ENCODE assay signal across 30 mouse cellular contexts in the genomic region with DNA sequence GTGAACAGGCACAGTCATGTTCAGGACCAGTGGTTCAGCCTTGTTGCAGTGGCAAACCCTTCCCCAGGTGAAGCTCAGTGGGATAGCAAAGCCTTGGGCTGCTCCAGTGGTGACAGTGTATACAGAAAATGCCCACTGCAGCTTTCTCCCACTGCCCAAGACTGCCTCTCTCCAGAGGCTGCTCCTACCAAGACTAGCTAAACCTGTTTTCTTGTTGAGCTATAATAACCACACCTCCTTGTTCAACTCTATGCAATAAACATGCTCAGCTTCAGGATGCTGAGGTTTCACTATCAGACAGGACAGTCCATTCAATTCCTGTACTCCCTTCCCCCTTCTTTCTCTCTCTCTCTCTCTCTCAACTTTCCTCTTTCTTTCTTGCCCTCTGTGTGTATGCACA. TPM values are rescaled to one million over a fixed set of nuclear protein-coding genes. Genes with fewer than 3 reads are reported as not detected.
DNase-seq lines count a peak whose midpoint lies in the region; ATAC-seq and TF ChIP-seq lines count a peak whose summit lies in the region.
"Had no signal": no experiment of that assay in that cellular context is flagged by ENCODE, and none has a peak within 500 bp of the region (broad histone marks: within the 10 kb centered on the region; RNA-seq: fewer than 3 reads in every experiment).

No protein-coding gene starts in this region.

- H3K27me3 ChIP-seq in embryonic facial prominence, embryonic 14.5 days (replicated peaks; ENCODE audit: control insufficient read depth, insufficient read depth, low read length) = no peaks in the 10 kb centered on the region
- no peaks in the 10 kb centered on the region for H3K27me3 ChIP-seq in embryonic facial prominence, embryonic 10.5 days (replicated peaks; ENCODE audit: low read depth, poor library complexity, severe bottlenecking)
- no peaks in the 10 kb centered on the region for H3K27me3 ChIP-seq in kidney, embryonic 14.5 days (ENCODE audit: control insufficient read depth, insufficient read depth, low read length)
- H3K27me3 ChIP-seq in kidney, embryonic 16.5 days (ENCODE audit: insufficient read depth, low read length) = no peaks in the 10 kb centered on the region
- H3K27me3 ChIP-seq in stomach, postnatal 0 days (ENCODE audit: control insufficient read depth, insufficient read depth, low read length) = no peaks in the 10 kb centered on the region
- H3K27me3 ChIP-seq: CH12.LX; embryonic facial prominence, embryonic 12.5 days; embryonic facial prominence, embryonic 15.5 days; forebrain, embryonic 12.5 days; Patski had no signal

- 0 out of 2 replicates have a peak, but pooled peaks have one; percentile 44 for ATAC-seq in embryonic facial prominence, embryonic 14.5 days (ENCODE audit: low read depth)
- 0 out of 2 replicates have a peak, but pooled peaks have one; percentile 57 for ATAC-seq in kidney, embryonic 14.5 days (ENCODE audit: low FRiP score, low TSS enrichment)
- ATAC-seq in kidney, embryonic 16.5 days (ENCODE audit: low FRiP score, low TSS enrichment) = peak; percentile 61
- peak; percentile 60; the same call in 1 of the 2 replicates for ATAC-seq in stomach, postnatal 0 days (ENCODE audit: low FRiP score, low TSS enrichment)
- ATAC-seq: activated CD4-positive, CD25-positive, alpha-beta regulatory T cell, adult 4 months; CD4-positive, CD25-positive, alpha-beta regulatory T cell, adult 4 months; forebrain, embryonic 14.5 days; forebrain, embryonic 16.5 days; Patski had no signal

- no peak overlapping the region for H3K4me2 ChIP-seq in embryonic facial prominence, embryonic 14.5 days (ENCODE audit: low read depth, low read length)
- H3K4me2 ChIP-seq in kidney, embryonic 14.5 days (replicated peaks; ENCODE audit: low read depth, low read length) = no peak overlapping the region
- no peak overlapping the region for H3K4me2 ChIP-seq in kidney, embryonic 16.5 days (replicated peaks; ENCODE audit: low read depth, low read length)
- H3K4me2 ChIP-seq in stomach, postnatal 0 days (replicated peaks; ENCODE audit: low read depth) = no peak overlapping the region
- H3K4me2 ChIP-seq: embryonic facial prominence, embryonic 12.5 days; embryonic facial prominence, embryonic 15.5 days; forebrain, embryonic 12.5 days had no signal

- no peaks in the 10 kb centered on the region for H3K36me3 ChIP-seq in embryonic facial prominence, embryonic 14.5 days (ENCODE audit: control insufficient read depth, insufficient read depth, low read length)
- H3K36me3 ChIP-seq in embryonic facial prominence, embryonic 10.5 days (replicated peaks) = no peaks in the 10 kb centered on the region
- H3K36me3 ChIP-seq in kidney, embryonic 14.5 days (ENCODE audit: control insufficient read depth, insufficient read depth, low read length) = no peaks in the 10 kb centered on the region
- no peaks in the 10 kb centered on the region for H3K36me3 ChIP-seq in kidney, embryonic 16.5 days (ENCODE audit: insufficient read depth, low read length)
- no peaks in the 10 kb centered on the region for H3K36me3 ChIP-seq in stomach, postnatal 0 days (ENCODE audit: control insufficient read depth, insufficient read depth, low read length)
- H3K36me3 ChIP-seq: embryonic facial prominence, embryonic 12.5 days; embryonic facial prominence, embryonic 15.5 days; forebrain, embryonic 10.5 days; forebrain, embryonic 12.5 days; G1E had no signal

- no peaks in the 10 kb centered on the region for H3K4me1 ChIP-seq in embryonic facial prominence, embryonic 14.5 days (ENCODE audit: control insufficient read depth, insufficient read depth, low read length)
- H3K4me1 ChIP-seq in embryonic facial prominence, embryonic 10.5 days = no peaks in the 10 kb centered on the region
- H3K4me1 ChIP-seq in kidney, embryonic 14.5 days (ENCODE audit: control insufficient read depth, insufficient read depth, low read length) = no peaks in the 10 kb centered on the region
- H3K4me1 ChIP-seq in kidney, embryonic 16.5 days (ENCODE audit: insufficient read depth, low read length) = no peaks in the 10 kb centered on the region
- H3K4me1 ChIP-seq in stomach, postnatal 0 days (replicated peaks; ENCODE audit: control insufficient read depth, insufficient read depth) = no peaks in the 10 kb centered on the region
- H3K4me1 ChIP-seq: embryonic facial prominence, embryonic 12.5 days; embryonic facial prominence, embryonic 15.5 days; forebrain, embryonic 10.5 days; forebrain, embryonic 12.5 days had no signal

- no peak overlapping the region for H3K27ac ChIP-seq in embryonic facial prominence, embryonic 14.5 days (replicated peaks; ENCODE audit: low read depth, low read length)
- no peak overlapping the region for H3K27ac ChIP-seq in embryonic facial prominence, embryonic 10.5 days (replicated peaks)
- no peak overlapping the region for H3K27ac ChIP-seq in kidney, embryonic 14.5 days (ENCODE audit: low read depth, low read length)
- H3K27ac ChIP-seq in kidney, embryonic 16.5 days (ENCODE audit: low read length) = no peak overlapping the region
- H3K27ac ChIP-seq in stomach, postnatal 0 days (replicated peaks) = no peak overlapping the region
- H3K27ac ChIP-seq: embryonic facial prominence, embryonic 12.5 days; embryonic facial prominence, embryonic 15.5 days; forebrain, embryonic 10.5 days; forebrain, embryonic 12.5 days had no signal

- no peaks in the 10 kb centered on the region for H3K9me3 ChIP-seq in embryonic facial prominence, embryonic 14.5 days (ENCODE audit: control insufficient read depth, low read length)
- no peaks in the 10 kb centered on the region for H3K9me3 ChIP-seq in embryonic facial prominence, embryonic 10.5 days
- H3K9me3 ChIP-seq in kidney, embryonic 14.5 days (ENCODE audit: control insufficient read depth, low read length) = no peaks in the 10 kb centered on the region
- no peaks in the 10 kb centered on the region for H3K9me3 ChIP-seq in kidney, embryonic 16.5 days (ENCODE audit: low read length)
- no peaks in the 10 kb centered on the region for H3K9me3 ChIP-seq in stomach, postnatal 0 days (ENCODE audit: control insufficient read depth, low read length)
- H3K9me3 ChIP-seq: embryonic facial prominence, embryonic 12.5 days; embryonic facial prominence, embryonic 15.5 days; forebrain, embryonic 10.5 days; forebrain, embryonic 12.5 days; G1E had no signal

- no peak overlapping the region for H3K9ac ChIP-seq in embryonic facial prominence, embryonic 14.5 days (ENCODE audit: low read depth, low read length)
- H3K9ac ChIP-seq in kidney, embryonic 14.5 days (ENCODE audit: low read depth, low read length) = no peak overlapping the region
- H3K9ac ChIP-seq in kidney, embryonic 16.5 days (replicated peaks; ENCODE audit: low read length) = no peak overlapping the region
- no peak overlapping the region for H3K9ac ChIP-seq in stomach, postnatal 0 days (ENCODE audit: low read length)
- H3K9ac ChIP-seq: embryonic facial prominence, embryonic 12.5 days; embryonic facial prominence, embryonic 15.5 days; forebrain, embryonic 12.5 days had no signal

- DNase-seq in embryonic facial prominence, embryonic 14.5 days (ENCODE audit: low spot score) = peak; percentile 27
- no peak for DNase-seq in embryonic facial prominence, embryonic 10.5 days (ENCODE audit: low spot score)
- no peak for DNase-seq in kidney, postnatal 10 days
- no peak for DNase-seq in kidney, adult 11 months
- no peak for DNase-seq in stomach, postnatal 0 days (ENCODE audit: low spot score)
- DNase-seq in urinary bladder, postnatal 10 days (ENCODE audit: low spot score) = no peak
- DNase-seq: adrenal gland, adult 8-10 months; adrenal gland, postnatal 14 days; adrenal gland, postnatal 36 days; B cell, adult 2 months; cerebellum, adult 11-12 months; cerebellum, adult 2 months; cerebellum, adult 9-11 months; cerebellum, postnatal 14 days; cerebellum, postnatal 36 days; embryo, embryonic 11 days had no signal

- no peak overlapping the region for H3K4me3 ChIP-seq in embryonic facial prominence, embryonic 14.5 days (ENCODE audit: low read depth, low read length)
- H3K4me3 ChIP-seq in embryonic facial prominence, embryonic 10.5 days = no peak overlapping the region
- H3K4me3 ChIP-seq in kidney, embryonic 14.5 days (ENCODE audit: low read length) = no peak overlapping the region
- no peak overlapping the region for H3K4me3 ChIP-seq in kidney, embryonic 16.5 days (ENCODE audit: low read length)
- H3K4me3 ChIP-seq in stomach, postnatal 0 days (ENCODE audit: low read depth, low read length) = no peak overlapping the region
- H3K4me3 ChIP-seq: embryonic facial prominence, embryonic 12.5 days; embryonic facial prominence, embryonic 15.5 days; erythroblast, embryonic 14.5 days; forebrain, embryonic 10.5 days; forebrain, embryonic 12.5 days had no signal

- TF ChIP-seq CTCF in stomach, postnatal 0 days (IDR thresholded peaks at IDR 0.05; ENCODE audit: low read depth) = no peak

- TF ChIP-seq EP300 in stomach, postnatal 0 days (optimal IDR thresholded peaks at IDR 0.05) = no peak

RNA-seq across cellular contexts. Expression of gene Celf2, which starts 15.9 kb away (rescaled TPM):
- 68.8 and 74.2 TPM in 2 replicates for polyA plus RNA-seq in embryonic facial prominence, embryonic 14.5 days (2014; fragmentation: Nextera tagmentation; extraction: Ambion mirVana)
- 27.7 and 32.0 TPM in 2 replicates for polyA plus RNA-seq in embryonic facial prominence, embryonic 10.5 days (2016; fragmentation: Nextera tagmentation; extraction: Ambion mirVana)
- polyA plus RNA-seq in kidney, embryonic 14.5 days (2014; fragmentation: Nextera tagmentation; extraction: Ambion mirVana) = 12.3 TPM in 2 replicates
- 15.9 and 16.5 TPM in 2 replicates for polyA plus RNA-seq in kidney, embryonic 16.5 days (2015; fragmentation: Nextera tagmentation; extraction: Ambion mirVana)
- polyA plus RNA-seq in stomach, postnatal 0 days (2015; fragmentation: Nextera tagmentation; extraction: Ambion mirVana) = 23.4 and 26.7 TPM in 2 replicates
